Mouse (Mus musculus) olfactory bulb, adult 2 months (tissue): ENCODE measurements around the gene Kifap3. TPM values are rescaled to one million over a fixed set of nuclear protein-coding genes. Genes with fewer than 3 reads are reported as not detected.
A peak's percentile ranks its signal among the peaks of the same experiment; 100 is the strongest.
"Not testable (repeated sequence)": the region's sequence is repeated elsewhere in the genome, so short reads cannot be mapped to it uniquely, and the experiment has no call there.

ENCODE experiments used
- H3K27ac ChIP-seq: fragments of 200-500 bp; 2 replicates; pipeline ENCODE4 v1.5.1; 2012; ENCODE audit warnings: low read depth, low read length; ENCODE audit not compliant: insufficient read depth
- H3K4me1 ChIP-seq: fragments of 200-500 bp; 2 replicates; pipeline ENCODE4 v1.6.1; 2012; ENCODE audit warnings: low read length; ENCODE audit not compliant: control insufficient read depth, insufficient read depth
- H3K4me3 ChIP-seq: fragments of 200-500 bp; 2 replicates; pipeline ENCODE4 v1.5.1; 2012; ENCODE audit warnings: mild to moderate bottlenecking, low read depth, low read length, moderate library complexity; ENCODE audit not compliant: insufficient read depth
- CTCF ChIP-seq: fragments of 200-500 bp; IDR thresholded peaks from 2 replicates; pipeline ENCODE4 v1.5.1; 2012; ENCODE audit warnings: low read depth, mild to moderate bottlenecking, low read length, moderate library complexity; ENCODE audit not compliant: insufficient read depth
- POLR2A ChIP-seq: fragments of 200-500 bp; IDR thresholded peaks from 2 replicates; pipeline ENCODE4 v1.6.1; 2012; ENCODE audit warnings: mild to moderate bottlenecking, low read depth, low read length, moderate library complexity; ENCODE audit not compliant: insufficient read depth
- WGBS: fragments of 180-500 bp; shearing (Covaris S2); methylation state at CpG from one replicate; pipeline ENCODE4 v1.1.7; 2018; 5-methylcytosine and 5-hydroxymethylcytosine counted together
- polyA plus RNA-seq: library from polyadenylated mRNA; stranded (reverse); fragments of >200 nt; gene quantifications from 2 replicates; pipeline ENCODE4 v1.2.4, GENCODE M21; 2012; ENCODE audit warnings: low replicate concordance; ENCODE audit not compliant: missing spikeins, insufficient read depth, insufficient read length

Gene Kifap3
- not detected in 2 replicates for polyA plus RNA-seq

GRCm38 (mm10) chr1:163779336-163780115 is at the start of gene Kifap3:
Gene Kifap3 (plus strand): TSS chr1:163779583.
- Histone ChIP-seq H3K4me1 (no peaks in the 10 kb centered on the region), H3K27ac (peak within 1 kb of the TSS; percentile 56; the same call in 1 of the 2 replicates), H3K4me3 (peak within 1 kb of the TSS; percentile 96)
- TF ChIP-seq CTCF (no peak), POLR2A (peak; percentile 39; the same call in 1 of the 2 replicates)
- WGBS = 1% methylated on average over 48 of the region's 48 CpGs

- H3K4me1 ChIP-seq, H3K27ac ChIP-seq, H3K4me3 ChIP-seq: not testable (repeated sequence)
- WGBS = 96% methylated on average over 10 of the region's 10 CpGs
These were observed 48.2 kb upstream of the Kifap3 start for GRCm38 (mm10) chr1:163731166-163731565.

GRCm38 (mm10) chr1:163736441-163737238 is 42.7 kb upstream of the Kifap3 start:
- WGBS = 74% methylated on average over 10 of the region's 10 CpGs

GRCm38 (mm10) chr1:163737239-163737533 is 42.2 kb upstream of the Kifap3 start:
- H3K4me3 ChIP-seq = no peak overlapping the region
- H3K4me1 ChIP-seq = no peaks in the 10 kb centered on the region
- TF ChIP-seq POLR2A (no peak), CTCF (no peak)
- WGBS = 78% methylated on average over 1 of the region's 1 CpGs
- no peak overlapping the region for H3K27ac ChIP-seq

More at GRCm38 (mm10) chr1:163736441-163737238, 42.7 kb upstream of the Kifap3 start:
- Histone ChIP-seq H3K27ac (no peak overlapping the region), H3K4me1 (no peaks in the 10 kb centered on the region), H3K4me3 (no peak overlapping the region)
- TF ChIP-seq CTCF (no peak), POLR2A (no peak)

GRCm38 (mm10) chr1:163751360-163751992 is 27.9 kb upstream of the Kifap3 start:
- 34% methylated on average over 4 of the region's 4 CpGs for WGBS
- no peak overlapping the region for H3K4me3 ChIP-seq
- no peak overlapping the region for H3K27ac ChIP-seq
- TF ChIP-seq CTCF (no peak), POLR2A (no peak)
- H3K4me1 ChIP-seq = no peaks in the 10 kb centered on the region

DNA sequence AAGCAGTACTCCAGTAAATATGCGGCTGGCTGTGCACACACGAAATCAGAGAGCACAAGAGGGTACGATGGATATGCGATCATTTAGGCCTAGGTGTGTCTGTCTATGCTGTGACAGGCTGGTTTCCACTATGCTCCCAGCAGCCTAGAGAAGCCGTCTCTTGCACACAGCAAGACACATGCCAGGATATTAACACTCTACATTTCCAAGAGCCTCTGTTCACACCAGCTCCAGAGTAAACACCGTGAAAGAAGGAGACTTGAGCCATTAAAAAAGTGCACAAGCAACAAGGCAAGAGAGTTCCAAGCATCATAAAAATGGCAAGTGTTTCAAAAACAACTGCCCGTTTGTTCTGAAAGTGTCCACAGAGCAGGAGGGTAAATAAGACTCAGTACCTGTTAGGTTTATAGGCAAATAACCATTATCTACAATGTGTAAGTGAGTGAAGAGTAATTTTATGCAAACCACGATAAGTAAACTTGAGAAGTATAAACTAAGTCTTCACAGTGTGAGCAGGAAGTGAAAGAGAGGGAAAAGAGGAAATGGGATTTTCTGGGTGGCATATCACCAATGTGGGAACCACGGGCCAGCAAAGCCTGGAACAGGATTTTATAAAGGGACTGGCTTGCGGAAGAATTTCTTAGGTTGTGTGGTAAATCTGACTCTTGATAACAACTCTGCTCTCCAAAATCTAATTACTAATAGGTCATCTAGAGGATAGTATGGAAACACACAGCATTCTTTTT is 21.7 kb upstream of the Kifap3 start:
- no peaks in the 10 kb centered on the region for H3K4me1 ChIP-seq
- H3K27ac ChIP-seq = no peak overlapping the region
- H3K4me3 ChIP-seq = no peak overlapping the region
- WGBS = 82% methylated on average over 10 of the region's 10 CpGs
- no peak for TF ChIP-seq POLR2A
- TF ChIP-seq CTCF = no peak

DNA sequence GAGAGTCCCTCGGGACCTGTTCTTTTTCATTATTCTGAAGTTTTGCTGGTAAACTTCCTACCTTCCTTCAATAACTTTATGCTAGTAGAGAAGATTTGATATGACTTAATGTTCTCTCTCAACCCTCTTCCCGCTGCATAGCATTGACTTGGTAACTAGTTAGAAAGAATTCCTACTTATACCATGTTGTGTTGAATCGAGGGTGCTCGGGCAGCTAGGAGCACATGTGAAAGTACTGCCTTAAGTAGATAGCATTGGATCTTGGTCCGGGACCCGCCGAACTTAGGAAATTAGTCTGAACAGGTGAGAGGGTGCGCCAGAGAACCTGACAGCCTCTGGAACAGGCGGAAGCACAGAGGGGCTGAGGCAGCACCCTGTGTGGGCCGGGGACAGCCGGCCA is 4.2 kb downstream of the Kifap3 start:
- H3K27ac ChIP-seq, H3K4me3 ChIP-seq, H3K4me1 ChIP-seq: not testable (repeated sequence)
- 99% methylated on average over 8 of the region's 11 CpGs for WGBS

DNA sequence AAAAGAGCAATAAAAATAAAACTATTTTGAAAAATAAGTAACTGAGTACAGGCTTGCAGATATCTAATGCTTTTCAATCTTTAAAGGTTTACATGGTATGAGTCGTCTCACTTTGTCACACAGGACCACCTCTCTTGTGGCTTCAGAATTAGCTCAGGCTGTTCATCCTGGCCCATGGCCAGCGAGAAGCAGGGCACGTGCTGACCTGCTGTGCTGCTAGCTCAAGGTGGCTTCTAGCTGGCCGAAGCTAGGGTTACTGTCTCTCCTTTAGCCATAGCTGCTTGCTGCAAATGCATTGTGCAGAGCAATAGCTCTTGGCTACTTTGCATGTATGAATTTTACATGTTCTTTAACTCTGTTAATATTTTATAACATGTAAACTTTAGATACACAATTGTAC is 42.0 kb downstream of the Kifap3 start:
- Histone ChIP-seq H3K27ac (no peak overlapping the region), H3K4me1 (peaks cover 4% of the 10 kb centered on the region; the same call in 1 of the 2 replicates), H3K4me3 (no peak overlapping the region)
- WGBS = 75% methylated on average over 4 of the region's 4 CpGs
- TF ChIP-seq POLR2A = no peak
- no peak for TF ChIP-seq CTCF

DNA sequence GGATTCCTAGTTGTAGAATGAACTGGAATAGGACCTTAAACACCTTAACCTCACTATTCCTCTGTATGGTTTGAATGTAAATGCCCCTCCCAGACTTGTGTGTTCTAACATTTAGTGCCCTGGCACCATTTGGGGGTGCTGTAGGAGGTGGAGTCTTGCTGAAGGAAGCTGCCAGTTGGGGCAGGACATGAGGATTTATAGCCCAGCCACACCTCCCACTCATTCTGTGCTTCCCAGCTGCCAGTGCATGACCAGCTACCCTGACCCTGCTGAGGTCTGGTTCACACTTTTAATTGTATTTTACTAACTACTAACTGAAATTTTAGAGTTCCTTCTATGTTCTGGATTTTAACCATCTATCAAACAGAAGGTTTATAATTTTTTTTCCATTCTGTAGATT is 50.1 kb downstream of the Kifap3 start:
- no peak overlapping the region for H3K4me3 ChIP-seq
- H3K27ac ChIP-seq = no peak overlapping the region
- no peaks in the 10 kb centered on the region for H3K4me1 ChIP-seq
- no peak for TF ChIP-seq POLR2A
- no peak for TF ChIP-seq CTCF
